Mouse (Mus musculus) pancreas, adult 10 weeks (tissue): ENCODE data around the gene Rrn3. TPM values are rescaled to one million over a fixed set of nuclear protein-coding genes. Genes with fewer than 3 reads are reported as not detected.

ENCODE experiments used
- polyA plus RNA-seq: library from polyadenylated mRNA; stranded (reverse); fragments of 350-450 nt; fragmentation: Illumina TruSeq; extraction: RNeasy Lipid Tissue Mini Kit (QIAGEN cat#74804); gene quantifications from one replicate; pipeline ENCODE4 v1.2.3, GENCODE M21; 2015; ENCODE audit warnings: low read depth, low replicate concordance; ENCODE audit not compliant: insufficient read depth

Rrn3 gene
- 4.7 TPM for polyA plus RNA-seq

DNA sequence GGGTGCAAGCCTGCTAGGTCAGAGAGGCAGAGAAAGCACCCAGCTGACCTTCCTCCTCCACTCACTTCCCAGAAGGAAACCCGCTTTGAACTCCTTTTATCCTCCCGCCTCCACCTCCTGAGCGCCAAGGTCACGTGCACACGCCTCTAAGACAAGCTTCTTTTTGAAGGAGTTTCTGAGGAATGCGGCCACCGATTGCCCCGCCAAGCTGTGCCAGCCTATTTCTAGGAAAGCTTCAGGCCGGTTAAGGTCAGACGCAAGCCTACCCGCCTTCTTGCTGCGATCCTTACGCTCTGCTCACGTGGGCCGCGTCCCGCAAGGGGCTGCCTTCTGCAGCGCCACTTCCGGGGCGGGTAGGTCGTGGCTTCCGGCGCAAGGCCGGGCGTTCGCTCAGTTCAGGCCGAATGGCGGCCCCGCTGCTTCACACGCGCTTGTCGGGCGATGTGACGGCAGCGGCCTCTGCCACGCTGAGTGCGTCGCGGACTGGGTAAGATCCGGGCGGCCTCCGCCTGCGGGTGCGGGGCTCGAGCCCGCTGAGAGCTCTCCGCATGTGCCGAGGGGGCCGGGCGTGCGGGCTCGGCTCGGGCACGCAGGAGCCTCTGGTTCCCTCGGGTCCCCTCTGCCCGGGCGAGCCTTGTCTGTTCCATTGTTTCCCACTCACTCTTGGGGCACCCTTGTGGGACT, at the start of gene Rrn3:
Gene Rrn3 (plus strand): TSS at position 356 of the 684 bp plus-strand sequence.

DNA sequence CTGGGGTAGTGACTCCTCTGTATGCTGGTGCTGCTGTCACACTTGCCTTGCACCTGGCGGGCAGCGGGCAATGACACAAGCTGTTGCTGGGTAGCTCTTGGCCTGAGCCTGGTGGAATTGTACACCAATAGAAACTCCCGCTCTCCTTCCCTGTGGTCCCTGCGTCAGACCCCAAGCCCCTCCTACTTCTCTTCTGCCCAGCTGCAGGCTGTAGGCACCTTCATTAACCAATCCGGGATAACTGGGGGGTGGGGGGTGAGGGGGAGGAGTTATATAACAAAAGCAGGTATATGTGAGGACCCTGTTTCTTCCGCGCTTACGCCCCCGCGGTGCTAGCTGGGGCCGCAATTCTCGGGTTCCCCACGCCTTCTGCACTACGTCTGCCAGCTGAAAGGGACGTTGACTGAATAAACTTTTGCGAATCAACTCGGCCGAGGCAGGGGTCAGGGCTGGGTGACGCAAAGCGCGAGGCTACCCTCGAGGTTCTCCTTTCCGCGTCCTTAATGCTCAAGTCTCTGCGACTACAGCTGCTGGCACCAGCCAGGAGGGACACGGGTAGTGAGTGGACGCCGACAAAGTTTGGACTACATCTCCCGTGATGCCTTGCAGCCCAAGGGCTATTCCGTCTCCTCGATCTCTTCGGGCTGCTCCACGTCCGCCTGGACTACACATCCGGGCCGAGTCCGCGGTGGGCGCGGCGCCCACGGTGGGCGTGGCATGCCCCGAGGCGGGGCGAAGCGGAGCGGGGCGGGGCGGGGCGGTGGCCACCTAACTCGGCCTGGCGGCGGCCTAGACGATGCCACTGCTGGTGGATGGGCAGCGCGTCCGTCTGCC, 38.3 kb downstream of the Rrn3 start, which contains the start of gene Ntan1:
Gene Ntan1 (plus strand): TSS at position 286 of the 834 bp plus-strand sequence.

Other genes starting within 250 kb of the Rrn3 start
- gene Parn, start 112.5 kb upstream of the Rrn3 start, polyA plus RNA-seq, result 5.1 TPM
- gene Bfar, start 108.8 kb upstream of the Rrn3 start, polyA plus RNA-seq, result 12.8 TPM
- 1.2 TPM for gene 3110001I22Rik, start 108.8 kb upstream of the Rrn3 start, polyA plus RNA-seq
- gene Pla2g10, start 49.7 kb upstream of the Rrn3 start, polyA plus RNA-seq, result not detected
- gene Ntan1, start 38.1 kb downstream of the Rrn3 start, polyA plus RNA-seq, result 22.5 TPM
- 40.8 TPM for gene Pdxdc1, start 122.4 kb downstream of the Rrn3 start, polyA plus RNA-seq
- gene Mpv17l, start 122.5 kb downstream of the Rrn3 start, polyA plus RNA-seq, result 2.7 TPM
- gene 2900011O08Rik, start 205.9 kb downstream of the Rrn3 start, polyA plus RNA-seq, result not detected
- gene Ifitm7, start 206.2 kb downstream of the Rrn3 start, polyA plus RNA-seq, result not detected